Mouse (Mus musculus) telencephalon, adult 2 months (tissue): ENCODE measurements around the gene Cspg5.
A peak's percentile ranks its signal among the peaks of the same experiment; 100 is the strongest.

Experiments used
- DNase-seq: peaks from one replicate; pipeline ENCODE4 v3.0.0-alpha.2; 2011; ENCODE audit warnings: low read depth, low spot score

Cspg5 gene

GRCm38 (mm10) chr9:110243221-110243833, at the start of gene Cspg5:
Gene Cspg5 (plus strand): TSS chr9:110243783.
- no peak for DNase-seq

- no peak for DNase-seq
These were observed 43.7 kb upstream of the Cspg5 start for GRCm38 (mm10) chr9:110199870-110200269.

GRCm38 (mm10) chr9:110205526-110206404, 37.8 kb upstream of the Cspg5 start:
- DNase-seq = peak; percentile 62

- peak; percentile 81 for DNase-seq
These were observed 37.1 kb upstream of the Cspg5 start for GRCm38 (mm10) chr9:110206437-110206836.

GRCm38 (mm10) chr9:110208265-110208664, 35.3 kb upstream of the Cspg5 start:
- no peak for DNase-seq

- DNase-seq = peak; percentile 59
These were observed 34.6 kb upstream of the Cspg5 start for GRCm38 (mm10) chr9:110208967-110209366.

GRCm38 (mm10) chr9:110224273-110224672, 19.3 kb upstream of the Cspg5 start:
- DNase-seq = no peak

- no peak for DNase-seq
These were observed 17.4 kb upstream of the Cspg5 start for GRCm38 (mm10) chr9:110226191-110226590.

- no peak for DNase-seq
These were observed 14.9 kb upstream of the Cspg5 start for GRCm38 (mm10) chr9:110228671-110229070.

GRCm38 (mm10) chr9:110229112-110229511, 14.5 kb upstream of the Cspg5 start:
- DNase-seq = no peak

- DNase-seq = no peak
These were observed 13.9 kb upstream of the Cspg5 start for GRCm38 (mm10) chr9:110229566-110230248.

GRCm38 (mm10) chr9:110230395-110231071, 13.1 kb upstream of the Cspg5 start:
- no peak for DNase-seq

GRCm38 (mm10) chr9:110234962-110235361, 8.6 kb upstream of the Cspg5 start:
- no peak for DNase-seq

- no peak for DNase-seq
These were observed 945 bp downstream of the Cspg5 start for GRCm38 (mm10) chr9:110244567-110244888.

- no peak for DNase-seq
These were observed 1.5 kb downstream of the Cspg5 start for GRCm38 (mm10) chr9:110244889-110245589.

- DNase-seq = no peak
These were observed 2.2 kb downstream of the Cspg5 start for GRCm38 (mm10) chr9:110245590-110246320.

GRCm38 (mm10) chr9:110246321-110246640, 2.7 kb downstream of the Cspg5 start:
- DNase-seq = no peak

GRCm38 (mm10) chr9:110247049-110247448, 3.5 kb downstream of the Cspg5 start:
- no peak for DNase-seq

GRCm38 (mm10) chr9:110248861-110249260, 5.3 kb downstream of the Cspg5 start:
- DNase-seq = no peak

- no peak for DNase-seq
These were observed 6.4 kb downstream of the Cspg5 start for GRCm38 (mm10) chr9:110249823-110250543.
